Mouse (Mus musculus): ENCODE data around the gene Cldn10.

DNA sequence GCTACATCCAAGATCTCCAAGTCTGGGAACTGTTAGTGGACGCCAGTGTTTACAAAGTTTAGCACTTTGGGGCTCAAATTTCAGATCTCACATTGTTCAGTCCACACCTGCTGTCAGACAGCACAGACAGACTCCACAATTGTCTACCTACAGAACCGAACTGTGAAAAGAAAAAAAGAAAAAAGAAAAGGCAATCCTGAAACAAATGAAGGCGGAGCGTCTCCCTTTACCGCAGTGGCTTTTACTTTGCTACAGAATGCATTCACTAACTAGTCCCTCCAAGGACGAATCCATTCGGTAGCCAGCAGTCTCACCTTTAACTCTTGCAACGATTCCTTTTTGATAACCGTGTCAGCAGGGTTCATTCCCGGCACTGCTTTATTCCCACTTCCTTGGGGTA is 93.0 kb downstream of the Cldn10 start:
- no peak for TF ChIP-seq CTCF (IDR thresholded peaks at IDR 0.05; ENCODE audit: low read depth, low read length)
- TF ChIP-seq POLR2A (IDR thresholded peaks at IDR 0.05; ENCODE audit: extremely low read depth, insufficient read depth, low read length): no peak

Measured in liver, adult 2 months (tissue).